Mouse (Mus musculus) kidney, adult 2 months (tissue): ENCODE measurements around the gene Klc2. TPM values are rescaled to one million over a fixed set of nuclear protein-coding genes. Genes with fewer than 3 reads are reported as not detected.
"Not testable (repeated sequence)": the region's sequence is repeated elsewhere in the genome, so short reads cannot be mapped to it uniquely, and the experiment has no call there.

Experiments used
- DNase-seq: peaks from one replicate; pipeline ENCODE4 v3.0.0; 2021
- H3K27ac ChIP-seq: fragments of 200-500 bp; 2 replicates; pipeline ENCODE4 v1.5.1; 2012; ENCODE audit warnings: low read depth, low read length, control low read depth, inconsistent platforms; ENCODE audit not compliant: insufficient read depth
- H3K27me3 ChIP-seq: fragments of 200-500 bp; replicated peaks from 2 replicates; pipeline ENCODE4 v1.6.1; 2012; ENCODE audit warnings: mild to moderate bottlenecking, moderate library complexity, low read length, inconsistent platforms; ENCODE audit not compliant: control insufficient read depth, insufficient read depth
- H3K36me3 ChIP-seq: fragments of 200-500 bp; 2 replicates; pipeline ENCODE4 v1.6.1; 2012; ENCODE audit warnings: mild to moderate bottlenecking, moderate library complexity, low read length, inconsistent platforms; ENCODE audit not compliant: control insufficient read depth, insufficient read depth
- H3K4me1 ChIP-seq: fragments of 200-500 bp; 2 replicates; pipeline ENCODE4 v1.6.1; 2011; ENCODE audit warnings: low read length; ENCODE audit not compliant: control insufficient read depth, insufficient read depth
- H3K4me3 ChIP-seq: fragments of 200-500 bp; 2 replicates; pipeline ENCODE4 v1.5.1; 2011; ENCODE audit warnings: mild to moderate bottlenecking, low read depth, low read length, control low read depth; ENCODE audit not compliant: insufficient read depth
- CTCF ChIP-seq: fragments of 200-500 bp; conservative IDR thresholded peaks from 2 replicates; pipeline ENCODE4 v1.5.1; 2011; ENCODE audit warnings: low read depth, mild to moderate bottlenecking, control low read depth, low read length, moderate library complexity, mixed read lengths; ENCODE audit not compliant: insufficient read depth, insufficient read length
- POLR2A ChIP-seq: fragments of 200-500 bp; IDR thresholded peaks from one replicate; pipeline ENCODE4 v1.6.1; 2011; ENCODE audit warnings: low read depth, low read length, control low read depth
- WGBS: fragments of 180-500 bp; shearing (Covaris S2); methylation state at CpG from one replicate; pipeline ENCODE4 v1.1.7; 2018; 5-methylcytosine and 5-hydroxymethylcytosine counted together
- polyA plus RNA-seq: library from polyadenylated mRNA; depleted of rRNA; stranded (reverse); fragments of >200 nt; gene quantifications from 2 replicates; pipeline ENCODE4 v1.2.3, GENCODE M21; 2012; rRNA removed

The Klc2 gene
- 38.8 and 46.0 TPM in 2 replicates for polyA plus RNA-seq

DNA sequence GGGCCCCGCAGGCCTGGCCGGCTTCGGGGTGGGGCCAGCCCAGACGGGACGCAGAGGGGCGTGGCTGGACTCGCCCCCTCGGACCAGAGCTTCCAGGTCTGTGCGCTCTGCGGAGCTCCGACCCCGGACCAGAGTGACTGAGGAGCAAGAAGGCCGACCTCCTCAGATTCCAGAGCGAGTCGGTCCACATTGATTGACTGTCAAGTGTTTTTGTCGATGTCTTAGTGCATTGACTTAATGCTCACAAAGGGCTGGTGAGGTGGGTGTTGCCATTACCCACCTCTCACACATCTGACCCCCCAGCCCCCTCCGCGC, at the start of gene Klc2:
Klc2 (minus strand) TSS at position 177 of the 315 bp plus-strand sequence.
- TF ChIP-seq POLR2A (no peak), CTCF (no peak)
- H3K27ac ChIP-seq = peak within 1 kb of the TSS; percentile 69

DNA sequence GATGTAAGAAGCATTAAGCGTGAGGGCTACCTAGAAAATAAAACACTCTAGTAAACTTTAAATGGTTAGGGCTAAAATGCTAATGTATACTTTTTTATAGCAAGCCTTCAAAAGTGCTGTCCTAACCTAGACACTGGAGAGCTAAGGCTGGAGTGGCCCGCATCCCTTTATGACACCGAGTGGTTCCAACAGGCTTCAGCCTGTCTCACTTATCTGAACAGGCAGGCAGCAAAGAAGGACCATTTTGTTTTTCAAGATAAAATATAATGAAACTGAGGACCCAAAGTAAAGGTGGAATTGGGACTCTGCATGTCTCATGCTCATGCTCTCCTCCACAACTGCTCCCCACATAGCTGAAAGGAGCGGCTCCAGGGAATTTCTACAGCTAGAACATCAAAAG, 49.1 kb upstream of the Klc2 start:
- no peak for TF ChIP-seq CTCF
- TF ChIP-seq POLR2A = no peak
- 88% methylated on average over 4 of the region's 4 CpGs for WGBS
- DNase-seq = no peak
- no peak overlapping the region for H3K4me3 ChIP-seq
- no peaks in the 10 kb centered on the region for H3K4me1 ChIP-seq
- no peaks in the 10 kb centered on the region for H3K36me3 ChIP-seq
- H3K27me3 ChIP-seq = no peaks in the 10 kb centered on the region
- no peak overlapping the region for H3K27ac ChIP-seq

More for the DNA sequence above, at the start of gene Klc2:
- Histone ChIP-seq H3K36me3 (no peaks in the 10 kb centered on the region), H3K4me1 (no peaks in the 10 kb centered on the region), H3K27me3 (no peaks in the 10 kb centered on the region), H3K4me3 (peak within 1 kb of the TSS; percentile 71)
- no peak for DNase-seq
- WGBS = 2% methylated on average over 18 of the region's 18 CpGs

DNA sequence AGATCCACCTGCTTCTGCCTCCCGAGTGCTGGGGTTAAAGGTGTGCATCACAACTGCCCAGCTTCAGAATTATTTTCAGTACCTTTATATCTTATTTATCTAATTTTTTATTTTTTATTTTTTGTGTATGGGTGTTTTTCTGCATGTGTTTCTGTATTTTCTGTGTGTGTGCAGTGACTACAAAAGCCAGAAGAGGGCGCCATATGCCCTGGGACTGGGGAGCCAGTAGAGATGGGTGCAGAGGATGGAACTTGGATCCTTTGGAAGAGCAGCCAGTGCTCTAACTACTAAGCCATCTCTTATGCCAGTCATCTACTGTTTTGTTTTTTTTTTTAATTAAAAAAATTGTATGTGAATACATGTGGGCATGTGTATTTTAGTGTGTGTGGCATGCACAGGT, 46.0 kb upstream of the Klc2 start:
- no peaks in the 10 kb centered on the region for H3K4me1 ChIP-seq
- no peaks in the 10 kb centered on the region for H3K27me3 ChIP-seq
- peak; percentile 55 for TF ChIP-seq CTCF
- TF ChIP-seq POLR2A = no peak
- H3K27ac ChIP-seq = no peak overlapping the region
- H3K4me3 ChIP-seq = no peak overlapping the region
- WGBS = 79% methylated on average over 2 of the region's 2 CpGs
- peak; percentile 10 for DNase-seq
- no peaks in the 10 kb centered on the region for H3K36me3 ChIP-seq

DNA sequence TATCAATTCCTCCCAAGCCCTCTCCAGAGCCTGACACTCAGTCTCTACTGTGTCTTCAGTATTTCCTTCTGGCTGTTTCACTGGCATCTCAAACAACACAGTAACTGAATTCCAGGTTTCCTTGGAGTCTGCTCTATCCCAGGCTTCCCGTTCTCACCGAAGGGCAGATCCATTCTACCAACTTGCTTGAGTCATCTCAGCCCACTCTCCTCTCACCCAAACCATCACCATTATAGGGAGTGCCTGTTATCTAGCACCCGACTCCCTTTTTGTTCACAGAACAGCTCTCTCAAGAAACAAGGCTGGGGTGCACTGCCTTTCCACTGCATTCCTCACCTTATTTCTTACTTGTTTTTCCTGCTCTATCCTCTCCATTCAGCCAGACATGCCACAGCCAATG, 43.6 kb upstream of the Klc2 start:
- H3K4me3 ChIP-seq = no peak overlapping the region

DNA sequence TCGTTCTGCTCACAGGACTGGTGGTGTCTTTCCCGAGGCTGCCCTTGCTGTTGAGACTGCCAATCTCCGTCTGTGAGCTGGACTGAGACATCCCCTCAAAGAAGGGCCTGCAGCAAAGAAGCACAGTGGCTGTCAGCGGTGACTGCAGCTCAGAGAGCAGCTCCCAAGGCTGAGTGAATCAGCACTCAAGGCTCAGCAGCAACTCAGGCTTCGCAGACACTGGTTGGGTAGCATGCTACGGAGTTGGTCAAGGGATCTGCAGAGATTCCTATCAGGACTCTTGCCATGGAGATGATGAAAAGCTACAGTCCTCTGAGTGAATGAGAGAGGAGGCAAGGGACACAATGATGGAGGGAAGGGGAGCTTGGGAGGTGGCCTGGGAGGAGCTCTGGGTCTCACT, 33.9 kb upstream of the Klc2 start:
- H3K4me1 ChIP-seq = no peaks in the 10 kb centered on the region
- no peak overlapping the region for H3K27ac ChIP-seq
- WGBS = 90% methylated on average over 6 of the region's 6 CpGs
- no peaks in the 10 kb centered on the region for H3K27me3 ChIP-seq
- H3K36me3 ChIP-seq = no peaks in the 10 kb centered on the region
- no peak for DNase-seq
- no peak overlapping the region for H3K4me3 ChIP-seq
- TF ChIP-seq CTCF = no peak
- TF ChIP-seq POLR2A = no peak

More for the DNA sequence above, 43.6 kb upstream of the Klc2 start:
- Histone ChIP-seq H3K27ac (no peak overlapping the region), H3K36me3 (no peaks in the 10 kb centered on the region), H3K4me1 (no peaks in the 10 kb centered on the region), H3K27me3 (no peaks in the 10 kb centered on the region)
- 93% methylated on average over 3 of the region's 3 CpGs for WGBS
- TF ChIP-seq CTCF (no peak), POLR2A (no peak)
- DNase-seq = no peak

DNA sequence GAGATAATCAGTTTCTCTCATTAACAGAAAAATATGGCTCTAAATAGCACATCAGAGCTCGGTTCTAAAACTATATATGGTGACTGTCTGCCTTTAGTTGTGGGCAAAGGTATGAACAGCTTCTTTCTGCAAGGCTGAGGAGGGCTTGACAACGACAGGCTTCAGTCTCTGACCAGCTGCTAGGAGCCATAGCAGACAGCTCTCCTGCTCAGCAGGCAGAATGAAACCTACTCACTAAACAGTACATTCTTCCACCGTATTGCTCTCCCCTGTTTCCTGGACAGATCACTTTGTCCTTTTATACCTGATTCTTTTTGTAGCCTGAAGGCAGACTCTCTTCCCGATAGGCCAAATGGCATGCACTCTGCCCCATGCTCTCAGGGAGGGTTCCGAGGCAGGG, 33.4 kb upstream of the Klc2 start:
- Histone ChIP-seq H3K4me3 (no peak overlapping the region), H3K36me3 (no peaks in the 10 kb centered on the region), H3K4me1 (no peaks in the 10 kb centered on the region), H3K27ac (no peak overlapping the region), H3K27me3 (no peaks in the 10 kb centered on the region)
- DNase-seq = no peak
- WGBS = 92% methylated on average over 5 of the region's 5 CpGs
- TF ChIP-seq POLR2A = no peak
- no peak for TF ChIP-seq CTCF

DNA sequence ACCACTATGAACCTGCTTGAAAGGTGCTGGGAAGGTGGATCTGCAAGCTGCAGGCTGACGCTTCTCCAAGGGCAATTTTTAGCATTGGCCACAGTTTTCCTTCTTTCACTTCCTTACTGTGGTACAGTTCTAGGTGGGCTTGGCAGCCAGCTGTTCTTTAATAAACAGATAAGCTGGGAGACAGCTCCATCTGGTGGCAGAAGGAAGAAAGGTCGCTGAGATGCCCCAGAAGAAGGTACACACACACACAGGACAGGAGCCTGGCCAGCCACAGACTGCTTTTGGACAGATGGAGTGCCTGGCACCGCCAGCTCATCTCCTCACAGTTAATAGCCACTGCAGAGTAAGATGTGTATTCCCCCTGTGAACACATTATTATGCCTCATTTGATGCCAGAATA, 33.0 kb upstream of the Klc2 start:
- peak; percentile 59 for DNase-seq
- no peak overlapping the region for H3K27ac ChIP-seq
- no peaks in the 10 kb centered on the region for H3K27me3 ChIP-seq
- H3K4me1 ChIP-seq = no peaks in the 10 kb centered on the region
- WGBS = 39% methylated on average over 3 of the region's 3 CpGs
- no peaks in the 10 kb centered on the region for H3K36me3 ChIP-seq
- peak; percentile 62 for TF ChIP-seq CTCF
- TF ChIP-seq POLR2A = no peak
- no peak overlapping the region for H3K4me3 ChIP-seq

DNA sequence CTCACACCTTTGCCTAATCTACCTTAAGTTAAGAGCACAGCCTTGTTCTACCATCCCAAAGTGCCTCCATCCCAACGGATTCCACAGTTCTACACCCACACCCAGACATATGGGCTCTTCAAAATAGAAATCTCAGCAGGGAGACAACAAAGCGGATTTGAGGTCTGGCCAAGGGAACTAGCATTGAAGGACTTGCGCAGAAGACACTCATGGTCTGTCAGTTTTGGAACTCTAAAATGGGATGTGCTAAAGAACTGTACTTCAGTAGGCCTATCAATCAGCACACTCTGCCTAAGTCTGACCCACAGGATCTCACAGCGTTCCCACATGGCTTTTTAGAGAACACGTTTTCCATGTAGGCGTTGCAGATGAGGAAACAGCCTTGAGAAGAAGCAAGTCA, 32.0 kb upstream of the Klc2 start:
- Histone ChIP-seq H3K27me3 (no peaks in the 10 kb centered on the region), H3K27ac (no peak overlapping the region), H3K36me3 (no peaks in the 10 kb centered on the region), H3K4me1 (no peaks in the 10 kb centered on the region), H3K4me3 (no peak overlapping the region)
- TF ChIP-seq CTCF = no peak
- no peak for TF ChIP-seq POLR2A
- no peak for DNase-seq
- WGBS = 97% methylated on average over 6 of the region's 6 CpGs

DNA sequence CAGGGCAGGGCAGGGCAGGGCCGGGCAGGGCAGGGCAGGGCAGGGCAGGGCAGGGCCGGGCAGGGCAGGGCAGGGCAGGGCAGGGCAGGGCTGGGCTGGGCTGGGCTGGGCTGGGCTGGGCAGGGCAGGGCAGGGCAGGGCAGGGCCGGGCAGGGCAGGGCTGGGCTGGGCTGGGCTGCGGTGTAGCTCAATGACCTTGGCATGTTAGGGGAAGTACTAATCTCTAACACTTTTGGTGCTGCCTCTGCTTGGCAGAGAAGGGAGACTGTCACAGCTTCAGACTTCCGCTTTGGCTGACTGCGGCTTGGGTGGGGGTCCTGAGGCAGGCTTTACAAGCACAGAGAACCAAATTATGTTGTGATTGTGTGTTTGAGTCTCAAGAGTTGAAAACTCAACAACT, 30.7 kb upstream of the Klc2 start:
- H3K27ac ChIP-seq, H3K36me3 ChIP-seq, H3K4me1 ChIP-seq, DNase-seq, H3K27me3 ChIP-seq, H3K4me3 ChIP-seq: not testable (repeated sequence)
- 73% methylated on average over 5 of the region's 6 CpGs for WGBS
